Mouse (Mus musculus) kidney, postnatal 10 days (tissue): ENCODE results near the gene Fam240a.
A peak's percentile ranks its signal among the peaks of the same experiment; 100 is the strongest.

Experiments
- DNase-seq: peaks from one replicate; pipeline ENCODE4 v3.0.0; 2021; ENCODE audit warnings: mixed read lengths

The Fam240a gene

GRCm38 (mm10) chr9:110916786-110917185 lies at the start of gene Fam240a:
Fam240a (minus strand) TSS chr9:110916861.
- no peak for DNase-seq

GRCm38 (mm10) chr9:110965910-110966231 lies 49.2 kb upstream of the Fam240a start:
- no peak for DNase-seq

DNA sequence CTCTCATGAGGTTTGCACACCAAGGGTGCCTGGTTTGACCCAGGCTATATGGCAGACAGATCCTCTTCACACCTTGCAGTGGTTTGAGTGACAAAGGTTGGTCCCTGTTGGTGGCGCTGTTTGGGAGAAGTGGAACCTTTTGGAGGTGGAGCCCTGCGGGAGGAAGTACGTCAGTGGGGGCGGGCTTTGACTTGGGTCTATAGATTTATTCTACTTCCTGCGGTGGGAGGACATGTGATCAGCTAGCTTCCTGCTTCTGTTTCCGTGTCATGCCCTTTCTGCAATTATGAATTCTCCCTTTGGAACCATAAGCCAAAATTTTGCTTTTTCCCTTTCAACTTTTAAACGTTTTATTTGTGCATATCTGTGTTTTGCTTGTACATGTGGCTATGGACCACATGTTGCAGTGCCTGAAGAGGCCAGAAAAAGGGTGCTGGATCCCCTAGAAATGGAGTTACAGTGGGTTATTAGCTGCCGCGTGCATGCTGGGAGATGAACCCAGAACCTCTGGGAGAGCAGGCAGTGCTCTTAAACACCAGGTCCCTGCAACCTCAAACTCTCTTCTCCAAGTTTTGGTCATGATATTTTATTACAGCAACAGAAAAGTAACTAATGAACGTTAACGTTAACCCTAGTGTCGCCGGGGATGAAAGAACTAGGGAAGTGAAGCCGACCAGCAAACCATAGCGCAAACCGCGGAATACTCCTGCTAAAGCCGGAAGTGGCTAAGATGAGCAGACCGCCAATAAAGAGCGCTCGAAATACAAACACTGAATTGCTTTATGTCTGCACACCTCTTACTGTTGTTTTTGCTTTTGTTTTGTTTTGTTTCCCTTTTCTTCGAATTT lies 48.6 kb upstream of the Fam240a start:
- DNase-seq, result no peak

- DNase-seq, result no peak
Observed at GRCm38 (mm10) chr9:110963566-110964115, 47.0 kb upstream of the Fam240a start.

DNA sequence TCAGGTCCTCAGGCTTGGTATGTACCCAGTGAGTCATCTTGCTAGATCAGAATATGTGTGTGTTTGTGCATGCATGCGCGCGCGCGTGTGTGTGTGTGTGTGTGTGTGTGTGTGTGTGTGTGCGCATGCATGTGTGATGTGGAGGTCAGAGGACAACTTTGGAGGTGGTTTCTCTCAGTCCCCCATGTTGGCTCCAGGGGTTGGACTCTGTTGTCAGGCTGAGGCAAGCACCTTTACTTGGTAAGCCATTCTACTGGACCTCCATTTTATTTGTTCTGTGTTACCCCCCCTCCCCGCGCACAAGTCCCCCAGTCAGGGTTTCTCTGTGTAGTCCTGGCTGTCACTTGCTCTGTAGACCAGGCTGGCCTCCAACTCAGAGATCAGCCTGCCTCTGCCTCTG lies 44.7 kb upstream of the Fam240a start:
- no peak for DNase-seq

DNA sequence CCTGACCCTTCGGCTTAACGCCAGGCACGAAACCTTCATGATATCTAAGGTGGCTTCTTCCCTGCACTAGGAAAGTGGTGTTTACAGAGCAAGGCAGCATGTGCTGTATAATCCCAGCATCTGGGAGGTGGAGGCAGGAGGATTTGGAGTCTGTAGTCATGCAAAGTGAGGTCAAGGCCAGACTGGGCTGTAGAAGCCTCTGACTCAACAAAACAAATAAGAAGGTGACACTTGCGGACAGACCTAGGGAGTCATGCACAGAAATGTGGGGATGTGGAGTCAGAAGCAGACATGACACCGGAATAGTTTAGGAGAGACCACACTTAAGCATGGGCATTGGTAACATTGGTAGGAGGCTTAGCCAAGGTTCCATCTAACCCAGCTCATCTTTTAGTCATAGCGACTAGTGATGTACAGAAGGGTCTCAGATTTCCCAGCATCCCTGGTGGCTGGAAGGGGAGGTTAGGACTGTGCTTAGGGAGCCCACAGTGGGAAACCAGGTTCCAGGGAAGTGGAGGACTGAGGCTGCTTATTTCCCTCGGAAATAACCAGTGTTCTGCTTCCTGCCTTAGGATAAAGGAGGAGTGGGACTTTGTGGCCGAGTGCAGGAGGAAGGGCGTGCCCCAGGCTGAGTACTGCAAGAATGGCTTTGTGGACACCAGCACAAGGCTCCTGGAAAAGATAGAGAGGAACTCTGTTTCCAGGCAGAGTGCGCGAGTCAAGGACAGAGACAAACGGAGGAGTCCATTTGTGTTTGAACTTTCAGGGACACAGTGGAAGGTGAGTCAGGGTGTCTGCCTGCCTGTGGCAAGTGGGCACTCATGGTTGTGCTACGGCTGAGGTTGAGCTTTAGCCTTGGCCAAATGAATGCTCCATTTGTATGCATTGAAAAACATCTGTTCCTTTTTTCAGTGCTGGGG lies 43.8 kb upstream of the Fam240a start:
- DNase-seq, result no peak

GRCm38 (mm10) chr9:110959669-110960068 lies 43.0 kb upstream of the Fam240a start:
- no peak for DNase-seq

DNA sequence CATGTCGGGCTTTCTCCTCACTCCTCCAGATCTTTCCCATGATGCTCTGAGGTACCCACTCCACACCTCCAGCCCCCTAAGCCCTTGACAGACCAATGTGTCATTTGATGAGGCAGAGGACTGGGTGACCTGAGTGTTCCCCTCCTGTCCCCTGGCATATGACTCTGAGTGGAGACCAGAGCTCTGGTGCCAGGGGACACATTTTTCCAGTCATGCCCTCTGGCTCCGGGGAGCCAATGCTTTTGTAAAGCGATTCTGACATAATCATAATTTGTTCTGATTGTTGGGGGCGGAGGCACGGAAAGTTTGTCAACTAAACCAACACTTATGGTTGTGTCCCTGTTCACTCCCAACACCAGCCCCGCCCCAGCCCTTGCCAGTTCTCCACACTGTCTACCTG lies 39.3 kb upstream of the Fam240a start:
- no peak for DNase-seq

DNA sequence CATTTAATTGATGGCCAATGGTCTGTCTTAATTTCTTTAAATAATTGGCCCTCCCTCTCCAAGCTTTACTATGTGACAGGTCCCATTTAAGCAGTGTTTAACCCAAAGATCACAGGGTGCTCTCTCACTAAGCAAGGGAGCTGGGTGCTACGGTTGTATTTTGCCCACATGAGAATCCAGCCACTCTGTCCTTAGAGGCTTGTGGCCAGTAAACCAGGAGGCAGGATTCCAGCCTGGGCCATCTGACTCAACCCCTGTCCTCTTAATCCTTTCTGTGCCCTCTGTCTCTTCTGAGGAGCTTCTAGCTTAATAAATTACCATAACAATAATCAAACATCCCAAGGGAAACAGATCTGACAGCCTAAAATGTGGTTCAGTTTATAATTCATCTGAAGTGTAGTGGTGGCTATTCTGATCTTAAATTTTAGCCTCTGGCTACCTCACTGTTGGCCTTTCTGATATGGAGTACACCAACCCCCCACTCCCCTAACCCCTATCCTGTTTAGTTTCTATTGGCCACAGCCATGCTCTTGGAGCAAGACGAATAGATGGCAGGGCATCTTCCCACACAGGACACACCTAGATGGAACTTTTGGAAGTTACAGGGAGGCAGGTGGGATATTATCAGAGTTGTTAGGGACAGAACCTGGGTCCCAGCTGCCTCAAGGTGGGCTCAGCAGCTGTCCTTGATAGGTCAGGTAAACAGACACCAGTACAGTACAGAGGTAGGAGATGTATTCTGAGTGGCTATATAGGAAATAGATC lies 38.2 kb upstream of the Fam240a start:
- DNase-seq, result no peak

GRCm38 (mm10) chr9:110953550-110954461 lies 37.1 kb upstream of the Fam240a start:
- DNase-seq, result peak; percentile 88

DNA sequence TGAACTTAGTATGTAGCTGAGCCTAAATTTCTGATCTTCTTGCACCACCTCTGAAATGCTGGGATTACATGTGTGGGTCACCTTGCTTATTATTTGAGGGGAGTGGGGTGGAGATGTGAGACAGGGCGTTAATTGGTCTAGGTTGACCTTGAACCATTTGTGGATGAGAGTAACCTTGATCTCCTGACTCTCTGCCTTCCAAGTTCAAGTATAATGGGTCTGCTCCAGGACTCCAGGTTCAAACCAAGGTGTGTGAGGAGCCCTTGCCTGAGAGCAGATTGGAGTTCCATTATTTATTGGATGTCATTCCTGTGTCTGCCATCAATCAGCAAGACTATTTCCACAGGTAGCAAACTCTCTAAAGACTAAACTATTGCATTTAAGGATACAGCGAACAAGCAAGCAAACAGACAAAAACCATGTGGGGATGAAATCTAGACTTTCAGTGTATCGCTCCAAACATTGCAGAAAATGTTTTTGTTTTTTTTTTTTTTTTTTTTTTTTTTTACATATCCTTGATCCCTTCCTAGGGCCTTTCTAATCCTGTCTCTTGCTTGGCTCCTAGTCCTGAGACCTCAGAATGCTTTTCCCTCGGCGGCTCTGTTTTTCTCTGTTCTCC lies 36.4 kb upstream of the Fam240a start:
- no peak for DNase-seq

- DNase-seq, result no peak
Observed at GRCm38 (mm10) chr9:110952398-110952797, 35.7 kb upstream of the Fam240a start.

DNA sequence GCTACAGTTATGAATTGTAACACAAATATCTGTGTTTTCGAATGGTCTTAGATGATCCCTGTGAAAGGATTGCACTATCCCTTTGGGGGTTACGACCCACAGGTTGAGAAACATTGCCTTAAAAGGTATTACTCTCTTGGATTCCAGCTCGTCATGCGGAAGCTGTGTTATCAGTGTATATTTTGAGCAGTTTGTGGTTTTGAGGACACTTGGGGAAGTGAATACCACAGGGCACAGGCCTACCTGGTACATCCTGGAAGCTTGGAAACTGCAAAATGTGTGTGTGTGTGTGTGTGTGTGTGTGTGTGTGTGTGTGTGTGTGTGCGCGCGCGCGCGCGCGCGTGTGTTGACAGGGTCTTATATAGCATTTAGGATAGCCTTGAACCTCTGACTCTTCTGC lies 35.2 kb upstream of the Fam240a start:
- DNase-seq, result no peak

- no peak for DNase-seq
Observed at GRCm38 (mm10) chr9:110951397-110951796, 34.7 kb upstream of the Fam240a start, which contains the start of gene Lrrc2. Lrrc2 (plus strand) TSS chr9:110951545.

DNA sequence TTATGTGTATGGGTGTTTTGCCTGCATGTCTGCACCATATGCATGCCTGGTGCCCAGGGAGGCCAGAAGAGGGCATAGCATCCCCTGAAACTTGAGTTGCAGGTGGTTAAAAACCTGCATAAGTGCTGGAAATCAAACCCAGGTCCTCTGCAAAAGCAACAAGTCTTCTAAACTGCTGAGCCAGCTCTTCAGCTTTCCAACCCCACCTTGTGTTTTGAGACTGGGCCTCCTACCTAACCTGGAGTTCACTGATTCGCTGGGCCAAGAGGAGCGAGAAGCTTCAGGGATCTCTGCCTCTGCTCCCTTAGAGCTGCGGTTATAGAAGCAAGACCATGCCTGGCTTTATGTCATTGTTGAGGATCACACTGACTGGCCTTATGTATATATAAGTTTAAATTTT lies 33.4 kb upstream of the Fam240a start:
- DNase-seq, result no peak

GRCm38 (mm10) chr9:110948813-110949310 lies 32.2 kb upstream of the Fam240a start:
- no peak for DNase-seq

DNA sequence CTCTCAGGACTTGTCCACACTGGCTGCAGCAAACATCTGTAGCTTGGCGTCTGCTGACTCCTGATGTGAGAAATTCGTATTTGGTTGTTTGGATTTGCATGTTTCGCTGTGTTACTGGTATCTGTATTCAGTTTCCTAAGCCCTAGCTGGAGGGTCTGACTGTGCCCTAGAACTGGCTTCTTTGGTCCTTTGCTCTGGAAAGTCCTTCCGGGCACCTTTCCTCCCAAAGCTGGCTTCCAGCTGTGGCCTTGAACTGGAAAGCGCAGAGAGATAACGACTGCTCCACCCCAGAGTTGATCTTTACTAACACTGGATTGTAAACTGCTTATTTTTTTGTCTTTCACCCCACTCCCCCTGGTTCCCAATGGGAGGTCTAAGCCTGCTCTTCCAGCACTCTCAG lies 31.2 kb upstream of the Fam240a start:
- no peak for DNase-seq

- DNase-seq, result no peak
Observed at GRCm38 (mm10) chr9:110947261-110947661, 30.6 kb upstream of the Fam240a start.

- DNase-seq, result no peak
Observed at GRCm38 (mm10) chr9:110946548-110947044, 29.9 kb upstream of the Fam240a start.

GRCm38 (mm10) chr9:110945926-110946325 lies 29.3 kb upstream of the Fam240a start, which contains the start of gene Tdgf1:
Tdgf1 (minus strand) TSS chr9:110946158.
- DNase-seq, result no peak

DNA sequence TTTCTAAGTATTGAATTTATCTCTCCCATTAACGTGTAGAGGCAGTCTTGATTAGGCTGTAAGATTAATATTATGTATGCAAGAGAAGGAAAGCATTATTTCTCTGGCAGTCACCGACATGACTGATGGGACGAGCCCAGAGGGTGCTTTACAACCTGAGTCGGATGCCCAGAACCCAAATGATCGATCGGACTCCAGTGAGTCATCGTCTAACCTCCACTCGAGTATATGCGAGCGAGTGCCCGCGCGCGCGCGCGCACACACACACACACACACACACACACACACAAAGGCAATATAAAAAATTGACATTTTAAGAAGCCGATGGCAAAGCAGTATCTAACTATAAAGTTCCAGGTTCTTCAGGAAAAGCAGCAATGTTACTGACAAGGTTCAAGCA lies 28.7 kb upstream of the Fam240a start:
- no peak for DNase-seq
